Mouse (Mus musculus): ENCODE data around the gene Man2a1. TPM values are rescaled to one million over a fixed set of nuclear protein-coding genes. Genes with fewer than 3 reads are reported as not detected.

Gene Man2a1
- polyA plus RNA-seq (2015; fragmentation: Nextera tagmentation; extraction: Ambion mirVana) = 4.1 and 5.3 TPM in 2 replicates

DNA sequence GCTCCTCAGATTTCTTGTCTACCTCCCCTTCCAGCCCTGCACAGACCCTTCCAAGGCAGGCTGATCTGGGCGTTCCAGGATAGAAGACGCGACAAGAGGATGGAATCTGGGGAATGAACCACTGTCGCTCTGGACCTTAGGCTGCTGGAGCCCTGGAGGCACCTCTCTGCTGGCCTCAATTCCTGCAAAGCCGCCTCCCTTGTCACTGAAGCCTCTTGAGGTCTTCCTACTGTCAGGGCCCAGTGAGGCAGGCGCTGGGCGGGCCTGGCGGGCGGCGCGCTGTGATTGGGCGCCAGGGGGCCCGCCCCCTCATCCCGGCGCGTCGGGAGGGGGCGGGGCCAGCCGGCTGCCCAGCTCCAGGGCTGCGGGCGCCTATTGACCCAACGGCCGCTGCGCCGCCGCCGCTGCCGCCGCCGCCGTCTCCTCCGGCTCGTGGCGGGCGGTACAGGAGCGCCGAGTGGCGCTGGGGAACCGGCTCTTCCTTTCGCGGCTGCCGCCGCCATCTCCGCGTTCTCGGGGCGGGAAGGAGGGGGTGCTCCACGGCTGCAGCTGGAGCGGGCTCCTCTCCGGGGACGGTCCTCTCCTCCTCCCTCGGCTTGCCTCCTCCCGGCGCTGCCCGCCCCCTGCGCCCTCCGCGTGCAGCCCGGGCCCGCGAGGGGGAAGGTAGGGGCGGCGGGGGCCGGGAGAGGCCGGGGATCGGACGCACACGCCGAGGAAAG is at the start of gene Man2a1:
Gene Man2a1 (plus strand): TSS at position 365 of the 719 bp plus-strand sequence.
- Histone ChIP-seq H3K4me1 (ENCODE audit: control insufficient read depth, insufficient read depth, low read depth, low read length) (peaks cover 9% of the 10 kb centered on the region), H3K4me3 (ENCODE audit: low read length) (peak within 1 kb of the TSS; percentile 90), H3K9ac (ENCODE audit: low read depth, low read length) (peak within 1 kb of the TSS; percentile 87), H3K27me3 (replicated peaks; ENCODE audit: control insufficient read depth, insufficient read depth, low read length) (no peaks in the 10 kb centered on the region), H3K9me3 (ENCODE audit: control insufficient read depth, low read length) (no peaks in the 10 kb centered on the region), H3K4me2 (ENCODE audit: low read length) (peak within 1 kb of the TSS; percentile 83), H3K36me3 (ENCODE audit: control insufficient read depth, insufficient read depth, low read length) (no peaks in the 10 kb centered on the region), H3K27ac (ENCODE audit: low read depth, low read length) (peak within 1 kb of the TSS; percentile 83)
- ATAC-seq = peak; percentile 97
- under 1% methylated on average over 21 of the region's 69 CpGs for WGBS

DNA sequence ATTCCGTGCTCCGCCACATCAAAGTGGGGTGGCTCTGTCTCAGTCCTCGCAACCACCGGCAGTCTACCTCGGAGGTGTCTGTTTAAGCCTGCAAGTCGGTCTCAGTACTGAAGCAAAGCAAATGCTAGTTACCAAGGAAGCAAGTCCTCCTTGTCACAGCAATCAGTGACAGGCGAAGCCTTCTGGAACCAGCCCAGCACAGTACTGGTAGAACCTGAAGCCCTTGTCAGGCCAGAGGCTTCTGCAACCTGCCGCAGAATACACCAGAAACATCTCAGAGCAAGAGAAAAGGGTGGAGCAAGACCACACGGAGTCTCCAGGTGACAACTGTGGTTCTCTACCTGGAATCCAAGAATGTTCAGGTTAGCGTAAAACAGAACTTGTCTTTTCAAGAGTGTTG is 47.2 kb upstream of the Man2a1 start:
- Histone ChIP-seq H3K9me3 (ENCODE audit: control insufficient read depth, low read length) (no peaks in the 10 kb centered on the region), H3K4me1 (ENCODE audit: control insufficient read depth, insufficient read depth, low read depth, low read length) (peaks cover 6% of the 10 kb centered on the region), H3K9ac (ENCODE audit: low read depth, low read length) (no peak overlapping the region), H3K27me3 (replicated peaks; ENCODE audit: control insufficient read depth, insufficient read depth, low read length) (no peaks in the 10 kb centered on the region), H3K4me3 (ENCODE audit: low read length) (no peak overlapping the region), H3K36me3 (ENCODE audit: control insufficient read depth, insufficient read depth, low read length) (no peaks in the 10 kb centered on the region), H3K27ac (ENCODE audit: low read depth, low read length) (no peak overlapping the region), H3K4me2 (ENCODE audit: low read length) (no peak overlapping the region)
- WGBS = 93% methylated on average over 10 of the region's 10 CpGs
- ATAC-seq = no peak

DNA sequence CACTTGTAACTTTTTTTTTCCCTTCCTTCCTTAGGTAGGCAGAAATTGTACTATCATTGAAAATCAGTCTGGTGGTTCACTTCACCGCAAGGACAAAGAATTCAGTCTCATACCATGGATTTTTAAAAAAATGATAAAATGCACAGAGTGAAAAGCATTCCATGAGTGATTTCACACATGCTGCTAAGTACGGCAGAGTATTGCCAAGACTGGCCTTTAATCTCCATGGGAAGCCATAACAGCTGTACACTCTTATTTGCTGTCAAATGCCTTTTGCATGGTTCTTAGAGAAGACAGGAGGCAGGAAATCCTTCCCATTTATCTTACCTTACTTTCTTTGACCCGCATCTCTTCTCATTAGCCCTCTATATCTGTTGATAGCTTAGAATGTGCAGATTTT is 45.6 kb upstream of the Man2a1 start:
- no peak overlapping the region for H3K4me3 ChIP-seq (ENCODE audit: low read length)
- no peaks in the 10 kb centered on the region for H3K9me3 ChIP-seq (ENCODE audit: control insufficient read depth, low read length)
- no peak overlapping the region for H3K27ac ChIP-seq (ENCODE audit: low read depth, low read length)
- H3K4me1 ChIP-seq (ENCODE audit: control insufficient read depth, insufficient read depth, low read depth, low read length) = peaks cover 6% of the 10 kb centered on the region; the same call in 1 of the 2 replicates
- WGBS = 59% methylated on average over 3 of the region's 3 CpGs
- H3K9ac ChIP-seq (ENCODE audit: low read depth, low read length) = no peak overlapping the region
- ATAC-seq = no peak
- H3K36me3 ChIP-seq (ENCODE audit: control insufficient read depth, insufficient read depth, low read length) = no peaks in the 10 kb centered on the region
- no peaks in the 10 kb centered on the region for H3K27me3 ChIP-seq (replicated peaks; ENCODE audit: control insufficient read depth, insufficient read depth, low read length)
- H3K4me2 ChIP-seq (ENCODE audit: low read length) = no peak overlapping the region

DNA sequence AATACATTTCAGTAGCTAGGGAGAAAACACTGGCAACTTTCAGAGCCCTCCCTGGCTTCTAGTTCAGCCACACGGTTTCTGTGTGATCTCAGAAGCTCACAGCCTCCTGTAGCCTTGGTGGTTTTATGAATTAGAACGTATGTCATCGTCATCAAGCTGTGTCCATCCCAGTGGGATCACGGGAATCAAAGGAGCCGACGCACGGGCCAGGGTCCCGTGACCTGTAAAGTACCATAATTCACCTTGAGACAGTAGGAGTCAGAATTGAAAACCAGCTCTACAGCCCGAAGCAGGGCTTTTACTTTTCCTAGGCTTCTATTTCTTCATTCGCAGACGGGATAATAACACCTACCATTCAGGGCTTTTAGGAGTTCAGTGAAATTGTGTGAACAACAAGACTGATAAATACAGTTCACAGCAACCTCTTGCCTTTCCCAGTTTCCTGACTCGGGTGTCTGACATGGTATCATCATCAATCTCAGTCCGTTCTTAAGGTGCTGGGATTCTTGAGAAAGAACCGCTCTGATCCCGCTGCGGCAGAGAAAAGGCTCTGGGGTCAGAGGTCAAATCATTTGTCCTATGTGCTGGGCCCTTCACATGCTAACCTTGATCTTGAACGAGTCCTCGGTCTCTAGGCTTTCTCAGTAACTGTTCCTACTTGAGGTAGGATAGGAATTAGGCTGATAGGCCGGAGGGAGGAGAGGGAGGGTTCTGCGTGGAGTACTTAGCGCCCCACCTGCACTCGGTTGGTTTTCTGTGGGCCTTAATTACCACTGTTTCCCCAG is 43.7 kb upstream of the Man2a1 start:
- Histone ChIP-seq H3K4me3 (ENCODE audit: low read length) (no peak overlapping the region), H3K27ac (ENCODE audit: low read depth, low read length) (no peak overlapping the region)
- 88% methylated on average over 22 of the region's 22 CpGs for WGBS

DNA sequence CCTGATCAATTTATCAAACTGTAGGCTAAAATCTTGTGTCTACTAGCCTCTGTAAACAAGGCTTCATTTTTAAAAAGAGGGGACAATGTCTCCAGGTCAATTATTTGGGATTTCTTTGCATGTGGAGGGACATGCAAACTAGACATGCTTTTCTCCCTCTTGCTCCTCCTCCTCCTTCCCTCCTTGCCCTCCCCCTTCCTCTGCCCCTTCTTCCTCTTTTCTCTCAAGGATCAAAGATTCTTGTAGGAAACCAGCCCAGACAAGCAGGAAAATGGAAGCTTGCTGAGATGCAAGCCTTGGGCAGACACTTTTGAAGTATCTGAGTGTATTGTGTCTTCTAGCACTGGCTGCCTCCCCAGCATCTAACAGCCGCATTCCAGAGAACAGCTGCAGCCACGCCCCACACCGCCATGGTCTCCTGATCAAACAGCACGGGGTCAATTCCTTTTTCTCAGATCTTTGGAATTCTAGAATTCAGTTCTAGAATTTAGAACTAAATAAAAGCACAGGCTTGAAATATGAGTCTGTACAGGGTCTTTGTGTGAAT is 41.5 kb upstream of the Man2a1 start:
- no peak overlapping the region for H3K4me3 ChIP-seq (ENCODE audit: low read length)
- H3K4me1 ChIP-seq (ENCODE audit: control insufficient read depth, insufficient read depth, low read depth, low read length) = peaks cover 2% of the 10 kb centered on the region; the same call in 1 of the 2 replicates
- no peaks in the 10 kb centered on the region for H3K27me3 ChIP-seq (replicated peaks; ENCODE audit: control insufficient read depth, insufficient read depth, low read length)
- H3K9ac ChIP-seq (ENCODE audit: low read depth, low read length) = no peak overlapping the region
- peak overlapping the region; percentile 4; the same call in 1 of the 2 replicates for H3K4me2 ChIP-seq (ENCODE audit: low read length)
- WGBS = 10% methylated on average over 4 of the region's 4 CpGs
- H3K9me3 ChIP-seq (ENCODE audit: control insufficient read depth, low read length) = no peaks in the 10 kb centered on the region
- ATAC-seq = no peak
- no peaks in the 10 kb centered on the region for H3K36me3 ChIP-seq (ENCODE audit: control insufficient read depth, insufficient read depth, low read length)
- no peak overlapping the region for H3K27ac ChIP-seq (ENCODE audit: low read depth, low read length)

More for the DNA sequence above, 43.7 kb upstream of the Man2a1 start:
- no peak for ATAC-seq
- H3K9me3 ChIP-seq (ENCODE audit: control insufficient read depth, low read length) = no peaks in the 10 kb centered on the region
- no peaks in the 10 kb centered on the region for H3K36me3 ChIP-seq (ENCODE audit: control insufficient read depth, insufficient read depth, low read length)
- no peak overlapping the region for H3K9ac ChIP-seq (ENCODE audit: low read depth, low read length)
- no peak overlapping the region for H3K4me2 ChIP-seq (ENCODE audit: low read length)
- peaks cover 2% of the 10 kb centered on the region; the same call in 1 of the 2 replicates for H3K4me1 ChIP-seq (ENCODE audit: control insufficient read depth, insufficient read depth, low read depth, low read length)
- H3K27me3 ChIP-seq (replicated peaks; ENCODE audit: control insufficient read depth, insufficient read depth, low read length) = no peaks in the 10 kb centered on the region

DNA sequence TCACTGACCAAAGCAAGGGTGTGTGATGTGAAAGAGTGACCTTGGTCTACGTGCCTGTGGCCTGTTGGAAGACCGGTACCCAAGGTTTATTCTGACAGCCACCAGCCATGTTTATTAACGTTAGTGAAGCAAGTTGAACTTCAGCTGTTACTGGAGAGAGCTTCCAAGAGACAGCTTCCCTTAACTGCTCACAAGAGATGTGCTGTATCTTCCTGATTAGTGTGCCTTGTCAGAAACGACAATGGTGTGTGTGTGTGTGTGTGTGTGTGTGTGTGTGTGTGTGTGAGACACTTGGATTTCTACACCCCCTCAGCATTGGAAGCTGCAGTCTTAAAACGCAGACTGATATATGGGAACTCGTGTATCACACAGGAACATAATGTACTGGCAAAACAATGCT is 34.1 kb upstream of the Man2a1 start:
- Histone ChIP-seq H3K4me2 (ENCODE audit: low read length) (no peak overlapping the region), H3K9me3 (ENCODE audit: control insufficient read depth, low read length) (no peaks in the 10 kb centered on the region), H3K27ac (ENCODE audit: low read depth, low read length) (no peak overlapping the region), H3K9ac (ENCODE audit: low read depth, low read length) (no peak overlapping the region), H3K4me3 (ENCODE audit: low read length) (no peak overlapping the region), H3K36me3 (ENCODE audit: control insufficient read depth, insufficient read depth, low read length) (no peaks in the 10 kb centered on the region), H3K27me3 (replicated peaks; ENCODE audit: control insufficient read depth, insufficient read depth, low read length) (no peaks in the 10 kb centered on the region), H3K4me1 (ENCODE audit: control insufficient read depth, insufficient read depth, low read depth, low read length) (no peaks in the 10 kb centered on the region)
- no peak for ATAC-seq
- WGBS = 69% methylated on average over 6 of the region's 6 CpGs

DNA sequence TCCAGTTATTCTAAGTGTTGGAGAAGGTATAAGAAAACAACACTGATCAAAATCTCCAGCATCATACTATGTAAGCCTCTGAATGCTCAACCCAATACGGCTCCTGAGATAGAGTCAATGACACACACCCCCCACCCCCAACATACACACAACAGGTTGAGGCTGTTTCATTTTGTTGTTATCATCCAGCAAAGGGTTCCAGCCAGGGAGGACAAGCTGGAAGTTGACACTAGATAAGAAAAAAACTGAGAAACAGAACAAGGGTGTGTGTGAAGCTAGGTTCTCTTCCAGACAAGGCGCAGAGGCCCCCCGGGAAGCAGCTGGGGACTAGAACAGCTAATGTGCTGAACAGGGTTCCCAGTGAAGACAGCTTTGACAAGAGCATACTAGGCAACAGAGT is 33.0 kb upstream of the Man2a1 start:
- Histone ChIP-seq H3K9ac (ENCODE audit: low read depth, low read length) (no peak overlapping the region), H3K9me3 (ENCODE audit: control insufficient read depth, low read length) (no peaks in the 10 kb centered on the region), H3K4me1 (ENCODE audit: control insufficient read depth, insufficient read depth, low read depth, low read length) (no peaks in the 10 kb centered on the region), H3K4me3 (ENCODE audit: low read length) (no peak overlapping the region), H3K27me3 (replicated peaks; ENCODE audit: control insufficient read depth, insufficient read depth, low read length) (no peaks in the 10 kb centered on the region), H3K4me2 (ENCODE audit: low read length) (no peak overlapping the region), H3K27ac (ENCODE audit: low read depth, low read length) (no peak overlapping the region), H3K36me3 (ENCODE audit: control insufficient read depth, insufficient read depth, low read length) (no peaks in the 10 kb centered on the region)
- ATAC-seq = no peak
- WGBS = 97% methylated on average over 3 of the region's 3 CpGs

DNA sequence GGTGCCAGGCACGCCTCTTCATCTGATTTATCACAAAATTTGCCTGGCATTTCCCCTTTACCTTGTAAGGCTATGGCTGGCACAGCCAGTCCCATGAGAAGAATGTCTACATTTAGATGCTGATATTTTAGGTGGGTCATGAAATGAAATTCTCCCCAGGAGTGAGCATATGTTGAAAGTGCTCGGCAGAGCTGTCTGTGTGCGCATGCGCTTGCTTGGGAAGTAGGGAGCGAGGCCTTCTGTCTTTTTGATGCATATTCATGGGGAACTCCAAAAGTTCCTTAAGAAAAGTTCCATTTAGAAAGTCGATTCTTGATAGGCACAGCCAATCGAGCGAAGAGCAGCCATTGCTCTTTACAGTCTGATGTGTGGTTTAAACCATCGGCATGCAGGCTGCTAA is 26.6 kb upstream of the Man2a1 start:
- Histone ChIP-seq H3K27me3 (replicated peaks; ENCODE audit: control insufficient read depth, insufficient read depth, low read length) (no peaks in the 10 kb centered on the region), H3K36me3 (ENCODE audit: control insufficient read depth, insufficient read depth, low read length) (no peaks in the 10 kb centered on the region), H3K4me3 (ENCODE audit: low read length) (no peak overlapping the region), H3K4me1 (ENCODE audit: control insufficient read depth, insufficient read depth, low read depth, low read length) (no peaks in the 10 kb centered on the region; the same call in 1 of the 2 replicates), H3K9ac (ENCODE audit: low read depth, low read length) (no peak overlapping the region), H3K27ac (ENCODE audit: low read depth, low read length) (no peak overlapping the region), H3K9me3 (ENCODE audit: control insufficient read depth, low read length) (no peaks in the 10 kb centered on the region), H3K4me2 (ENCODE audit: low read length) (no peak overlapping the region)
- 91% methylated on average over 9 of the region's 9 CpGs for WGBS
- no peak for ATAC-seq

DNA sequence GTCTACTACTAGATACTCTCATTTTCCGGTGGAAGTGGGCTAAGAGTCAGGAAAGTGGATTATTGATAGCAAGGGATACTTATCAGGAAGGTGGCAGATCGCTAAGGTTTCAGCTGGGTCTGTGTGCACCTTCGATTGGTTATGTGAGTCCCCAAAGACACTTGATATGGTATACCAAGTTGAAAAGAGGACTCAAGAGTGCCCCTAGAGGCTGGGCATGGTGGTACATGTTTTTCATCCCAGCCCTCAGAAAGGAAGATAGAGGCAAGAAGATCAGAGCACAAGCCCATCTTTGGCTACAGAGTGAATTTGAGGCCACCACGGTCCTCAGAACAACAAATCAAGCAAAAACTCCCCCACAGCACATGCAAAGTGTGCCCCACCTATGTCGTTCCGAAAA is 25.3 kb upstream of the Man2a1 start:
- 79% methylated on average over 6 of the region's 6 CpGs for WGBS
- no peak overlapping the region for H3K27ac ChIP-seq (ENCODE audit: low read depth, low read length)
- no peaks in the 10 kb centered on the region; the same call in 1 of the 2 replicates for H3K4me1 ChIP-seq (ENCODE audit: control insufficient read depth, insufficient read depth, low read depth, low read length)
- ATAC-seq = no peak
- H3K9ac ChIP-seq (ENCODE audit: low read depth, low read length) = no peak overlapping the region
- H3K27me3 ChIP-seq (replicated peaks; ENCODE audit: control insufficient read depth, insufficient read depth, low read length) = no peaks in the 10 kb centered on the region
- no peak overlapping the region for H3K4me2 ChIP-seq (ENCODE audit: low read length)
- H3K9me3 ChIP-seq (ENCODE audit: control insufficient read depth, low read length) = no peaks in the 10 kb centered on the region
- H3K4me3 ChIP-seq (ENCODE audit: low read length) = no peak overlapping the region
- no peaks in the 10 kb centered on the region for H3K36me3 ChIP-seq (ENCODE audit: control insufficient read depth, insufficient read depth, low read length)
